Mouse (Mus musculus): ENCODE data around the gene Il18. TPM values are rescaled to one million over a fixed set of nuclear protein-coding genes. Genes with fewer than 3 reads are reported as not detected.

Gene Il18
- total RNA-seq (2023): 19.4 to 25.3 TPM (median 21.9 TPM) in 4 replicates

DNA sequence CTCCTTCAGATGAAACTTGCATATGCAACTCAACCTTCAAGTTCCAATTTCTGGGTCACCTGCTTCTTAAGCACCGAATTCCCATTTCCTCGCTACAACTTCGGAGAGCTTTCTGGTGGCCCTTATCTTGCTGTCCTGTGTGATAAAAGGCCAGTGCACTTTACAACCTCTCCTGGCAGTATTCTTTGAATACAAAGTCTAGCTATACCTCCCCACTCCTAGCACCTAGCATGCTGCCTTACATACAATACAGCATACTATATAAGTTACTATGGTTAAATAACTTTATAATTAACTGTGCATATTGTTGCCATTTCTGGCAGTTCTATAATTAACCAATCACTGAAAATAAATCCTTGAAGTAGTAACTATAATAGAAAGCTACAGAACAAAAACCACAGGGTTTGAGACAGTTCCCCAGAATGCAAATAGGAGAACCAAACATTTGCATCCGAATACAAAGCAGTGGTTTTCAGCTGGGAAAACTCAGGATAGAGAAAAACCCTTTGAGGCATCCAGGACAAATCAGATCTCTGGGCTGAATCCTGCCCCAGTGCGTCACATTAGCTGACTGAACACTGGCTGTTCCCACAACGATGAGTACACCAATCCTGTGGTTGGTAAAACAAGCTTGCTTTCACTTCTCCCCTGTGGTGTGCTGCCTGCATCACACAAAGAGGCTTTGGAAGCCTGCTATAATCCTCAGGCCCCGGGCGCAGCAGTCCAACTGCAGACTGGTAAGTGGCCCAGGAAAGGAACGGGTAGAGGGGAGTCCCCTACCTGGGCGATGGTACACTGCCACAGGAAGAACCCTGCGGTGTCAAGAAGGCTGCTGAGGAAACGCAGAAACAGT is at the start of gene Il18:
Il18 (plus strand) TSS at position 587 of the 853 bp plus-strand sequence.

DNA sequence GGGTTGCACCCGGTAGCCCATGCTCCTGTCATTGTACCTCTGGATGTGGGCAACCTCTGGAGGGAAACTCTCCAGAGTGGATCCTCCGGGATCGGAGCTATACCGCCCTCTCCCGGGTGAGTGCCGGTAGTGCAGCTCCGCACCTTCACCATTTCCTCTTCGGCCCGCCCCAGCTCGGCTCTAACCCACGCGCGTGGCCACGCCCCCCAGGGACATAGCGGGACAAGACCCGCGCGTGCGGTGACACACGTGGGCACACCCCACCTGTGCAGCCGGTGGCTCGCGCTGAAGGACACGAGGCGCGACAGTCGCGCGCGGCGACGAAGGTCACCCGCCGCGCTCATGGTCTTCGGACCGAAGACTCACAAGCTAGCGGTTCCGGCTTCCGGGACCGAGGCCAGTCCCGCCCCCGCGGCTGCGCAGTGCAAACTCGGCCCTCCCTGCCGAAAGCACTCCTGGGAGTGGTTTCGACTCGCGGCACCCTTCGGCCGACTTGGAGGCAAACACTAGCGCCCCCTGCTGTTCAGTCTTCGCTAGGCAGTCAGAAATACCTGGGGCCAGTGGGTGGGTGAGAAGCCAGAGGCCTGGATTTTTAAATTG is 26.2 kb upstream of the Il18 start, which contains the start of gene Pts:
Pts (minus strand) TSS at position 432 of the 600 bp plus-strand sequence.

DNA sequence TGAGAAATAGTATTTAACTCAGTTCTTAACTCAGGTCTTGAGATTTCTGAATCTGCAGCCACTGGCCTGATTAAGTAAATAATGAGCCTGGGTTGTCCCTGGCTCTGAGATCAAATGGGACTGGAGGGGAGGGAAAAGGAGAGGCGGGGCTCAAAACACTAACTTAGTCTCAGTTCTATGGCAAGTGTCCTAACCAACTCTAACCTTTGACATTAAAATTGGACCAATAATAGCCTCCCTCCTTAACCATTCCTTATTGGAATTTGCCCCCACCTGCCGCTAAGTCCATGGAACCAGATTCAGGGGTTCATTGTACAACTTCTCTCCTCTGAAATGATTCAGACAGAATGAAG is 443 bp downstream of the Il18 start, which contains the start of gene Bco2:
Bco2 (minus strand) TSS at position 88 of the 353 bp plus-strand sequence.

DNA sequence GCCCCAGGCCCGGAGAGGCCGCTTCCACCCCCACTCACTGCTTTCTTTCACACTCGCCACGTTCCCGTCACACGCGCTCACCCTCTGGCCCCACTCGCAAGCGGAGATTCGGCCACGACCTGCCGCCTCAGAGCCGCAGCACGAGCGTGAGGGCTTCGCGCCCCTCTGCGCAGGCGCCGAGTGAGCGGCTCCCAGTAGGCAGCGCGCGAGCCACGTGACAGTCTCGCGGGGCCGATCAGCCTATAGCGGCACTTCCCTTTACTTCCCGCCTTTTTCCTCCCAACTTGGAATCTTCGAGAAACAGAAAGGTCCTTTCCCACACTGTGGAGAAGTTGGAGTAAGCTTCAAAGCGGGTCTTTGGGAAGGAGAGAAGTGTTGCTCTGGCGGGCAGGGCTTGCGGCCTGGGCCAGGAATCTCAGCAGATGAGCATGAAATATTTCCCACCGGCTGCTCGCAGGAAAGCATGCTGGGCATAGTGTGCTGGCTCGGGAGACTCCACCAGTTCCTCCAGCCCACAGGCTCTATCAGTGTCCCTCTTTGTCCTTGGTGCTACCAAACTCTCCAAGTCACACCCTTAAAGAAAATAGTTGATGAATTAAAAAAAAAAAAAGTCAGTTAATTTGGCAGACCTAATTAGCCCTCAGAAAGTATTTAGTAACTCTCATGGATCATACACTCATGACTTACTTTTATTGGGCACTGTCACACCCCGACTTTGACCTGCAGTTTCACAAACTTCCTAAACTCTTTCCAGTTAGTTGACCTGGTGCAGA is 6.7 kb downstream of the Il18 start, which contains the start of gene Tex12:
Tex12 (minus strand) TSS at position 181 of the 773 bp plus-strand sequence.

DNA sequence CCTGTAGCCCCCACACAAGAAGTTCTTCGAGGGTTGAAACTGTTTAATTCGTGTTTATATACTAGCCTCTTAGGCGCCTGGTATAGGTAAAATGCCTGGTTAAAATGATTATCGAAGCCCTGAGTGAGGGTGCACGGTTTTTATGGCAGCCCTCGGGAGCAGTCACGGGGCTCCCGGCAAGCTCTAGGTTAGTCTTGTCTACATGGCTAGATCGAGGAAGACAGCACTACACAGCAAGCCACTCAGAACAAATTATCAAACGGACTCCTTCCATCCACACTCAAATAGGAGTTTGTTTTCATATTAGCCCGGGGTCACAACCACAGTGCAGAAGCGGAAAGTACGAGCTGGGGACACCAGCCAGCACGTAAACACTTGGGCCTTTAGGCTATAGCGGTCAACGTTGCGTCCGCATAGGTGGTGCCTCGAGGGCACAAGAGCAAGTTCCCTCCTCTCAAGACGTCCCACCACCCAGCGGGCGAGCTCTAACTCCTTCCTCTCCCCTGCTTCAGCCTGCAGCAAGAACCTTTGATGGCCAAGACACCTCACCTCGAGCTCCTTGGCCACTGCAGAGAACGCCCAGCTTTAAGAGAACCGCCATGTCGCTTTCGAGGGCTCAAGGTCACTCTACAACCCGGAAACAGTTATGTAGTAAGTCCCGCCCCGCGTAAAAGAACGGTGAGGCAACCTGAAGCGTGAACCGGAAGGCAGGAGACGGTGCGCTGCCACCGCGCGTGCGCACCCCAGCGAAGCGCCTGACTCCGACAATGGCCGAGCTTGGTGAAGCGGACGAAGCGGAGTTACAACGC is 48.8 kb downstream of the Il18 start, which contains the start of the genes Sdhd and Timm8b:
Sdhd (minus strand) TSS at position 624 of the 809 bp plus-strand sequence.
Timm8b (plus strand) TSS at position 722 of the 809 bp plus-strand sequence.

DNA sequence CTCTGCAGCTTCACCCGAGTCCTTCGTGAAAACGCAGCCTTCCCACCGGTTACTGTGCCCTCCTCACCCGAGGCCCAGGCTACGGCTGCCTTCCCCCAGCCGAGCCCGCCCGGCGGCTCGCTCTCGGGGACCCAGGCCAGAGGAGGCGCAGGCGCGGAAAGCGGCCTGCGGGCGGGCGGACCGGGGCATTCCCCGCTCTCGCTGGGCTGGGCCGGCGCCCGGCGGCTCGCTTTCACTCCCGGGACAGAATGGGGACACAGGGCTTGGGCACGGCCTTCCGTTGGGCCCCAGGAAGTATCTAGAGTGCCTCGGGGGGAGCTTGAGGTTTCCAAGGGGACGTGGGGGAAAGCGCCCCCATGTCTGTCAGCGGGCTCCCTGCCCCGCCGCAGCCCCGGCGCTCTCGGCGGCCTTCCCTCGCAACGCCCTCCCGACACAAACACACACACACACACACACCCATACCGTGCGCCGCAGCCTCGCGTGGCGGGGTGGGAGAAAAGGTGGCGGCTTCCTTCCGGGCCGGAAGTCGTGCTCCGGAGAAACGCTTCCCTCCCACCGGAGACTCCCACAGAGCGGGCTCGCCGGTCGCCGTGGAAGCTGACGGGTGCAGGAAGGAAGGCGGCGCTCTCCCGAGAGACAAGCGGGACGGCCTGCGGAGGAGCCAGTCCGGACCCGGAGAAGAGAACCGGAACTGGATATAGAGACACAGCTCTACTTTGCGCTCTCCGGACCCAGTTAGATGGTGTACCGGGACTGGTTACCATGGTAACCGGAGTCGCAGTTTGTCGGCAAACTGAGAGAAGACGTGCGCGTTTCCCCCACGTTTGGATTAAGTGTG is 62.4 kb downstream of the Il18 start, which contains the start of the genes Pih1d2 and Nkapd1:
Pih1d2 (plus strand) TSS at position 556 of the 838 bp plus-strand sequence.
Nkapd1 (minus strand) TSS at position 699 of the 838 bp plus-strand sequence.

Other genes starting within 250 kb of the Il18 start
- 1,216 to 1,416 TPM (median 1,347 TPM) in 4 replicates for gene Rpl10-ps3, start 209.9 kb upstream of the Il18 start, total RNA-seq (2023)
- gene Plet1, start 60.3 kb upstream of the Il18 start, total RNA-seq (2023): not detected in 4 replicates
- 50.6 to 59.8 TPM (median 56.2 TPM) in 4 replicates for gene Pts, start 26.1 kb upstream of the Il18 start, total RNA-seq (2023)
- gene Bco2, start 354 bp downstream of the Il18 start, total RNA-seq (2023): 2.8 to 4.0 TPM (median 3.4 TPM) in 4 replicates
- gene Tex12, start 6.5 kb downstream of the Il18 start, total RNA-seq (2023): not detected in 4 replicates
- gene Sdhd, start 49.0 kb downstream of the Il18 start, total RNA-seq (2023): 48.6 to 58.1 TPM (median 54.7 TPM) in 4 replicates
- gene Timm8b, start 49.1 kb downstream of the Il18 start, total RNA-seq (2023): 52.9 to 54.8 TPM (median 54.1 TPM) in 4 replicates
- 0.49 to 1.3 TPM (median 0.75 TPM) in 4 replicates for gene Pih1d2, start 62.5 kb downstream of the Il18 start, total RNA-seq (2023)
- 26.2 to 33.0 TPM (median 28.9 TPM) in 4 replicates for gene Nkapd1, start 62.6 kb downstream of the Il18 start, total RNA-seq (2023)
- 17.2 to 28.0 TPM (median 25.0 TPM) in 4 replicates for gene Dlat, start 105.0 kb downstream of the Il18 start, total RNA-seq (2023)
- gene Dixdc1, start 184.7 kb downstream of the Il18 start, total RNA-seq (2023): not detected in 4 replicates
- gene 2310030G06Rik, start 191.7 kb downstream of the Il18 start, total RNA-seq (2023): not detected in 4 replicates
- 0.85 TPM in 1 of 4 replicates, not detected in the others for gene Cryab, start 196.5 kb downstream of the Il18 start, total RNA-seq (2023)
- not detected in 4 replicates for gene Hspb2, start 197.5 kb downstream of the Il18 start, total RNA-seq (2023)
- gene Fdxacb1, start 213.4 kb downstream of the Il18 start, total RNA-seq (2023): 17.6 to 21.2 TPM (median 19.4 TPM) in 4 replicates
- 21.3 to 29.7 TPM (median 25.0 TPM) in 4 replicates for gene Alg9, start 220.2 kb downstream of the Il18 start, total RNA-seq (2023)
- gene 1110032A03Rik, start 220.7 kb downstream of the Il18 start, total RNA-seq (2023): 24.8 to 31.6 TPM (median 29.4 TPM) in 4 replicates